1 mouse cellular context compared by ENCODE assay signal in the genomic region with DNA sequence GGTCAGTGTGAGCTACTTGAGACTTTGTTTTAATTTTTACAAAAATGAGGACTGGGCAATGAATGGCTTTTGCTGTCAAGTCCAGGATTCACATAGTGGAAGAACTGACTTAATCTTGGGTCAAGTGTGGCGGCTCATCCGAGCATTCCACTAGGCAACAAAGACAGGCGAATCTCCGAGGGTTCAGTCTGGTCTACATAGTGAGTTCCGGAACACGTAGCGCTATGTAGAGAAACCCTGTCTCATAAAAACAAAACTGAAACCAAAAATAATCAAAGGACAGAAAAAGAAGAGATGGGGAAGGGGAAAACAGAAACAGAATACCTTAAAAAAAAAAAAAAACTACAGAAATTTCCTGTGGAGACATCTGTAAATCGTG.
TF ChIP-seq lines count a peak whose summit lies in the region.

No protein-coding gene starts in this region.

TF ChIP-seq in CH12.LX, 34 proteins besides CTCF, POLR2A, EP300 and RAD21 (continued from another document):
- TF ChIP-seq USF1 (IDR thresholded peaks at IDR 0.05; ENCODE audit: low read depth, low read length) (no peak), ZNF384 (IDR thresholded peaks at IDR 0.05; ENCODE audit: low read depth, low read length) (peak; percentile 89), NELFE (IDR thresholded peaks at IDR 0.05; ENCODE audit: low read depth, low read length) (no peak), SIN3A (IDR thresholded peaks at IDR 0.05; ENCODE audit: low read length) (0 out of 2 replicates have a peak, but pooled peaks have one; percentile 34), JUND (conservative IDR thresholded peaks at IDR 0.05; ENCODE audit: low read depth, low read length) (no peak), MXI1 (IDR thresholded peaks at IDR 0.05; ENCODE audit: low read depth, low read length) (no peak), KAT2A (IDR thresholded peaks at IDR 0.05; ENCODE audit: insufficient replicate concordance, low read length) (no peak), MAFK (IDR thresholded peaks at IDR 0.05; ENCODE audit: insufficient replicate concordance, low read length) (no peak), TBP (conservative IDR thresholded peaks at IDR 0.05; ENCODE audit: low read depth, low read length) (no peak), PAX5 (IDR thresholded peaks at IDR 0.05; ENCODE audit: low read length) (no peak), ELF1 (IDR thresholded peaks at IDR 0.05; ENCODE audit: low read depth, low read length) (peak; percentile 16; the same call in 1 of the 2 replicates), JUN (IDR thresholded peaks at IDR 0.05; ENCODE audit: insufficient read depth, low read depth, low read length) (no peak), IRF4 (IDR thresholded peaks at IDR 0.05; ENCODE audit: low read depth, low read length) (peak; percentile 66), ZMIZ1 (IDR thresholded peaks at IDR 0.05; ENCODE audit: low read depth, low read length) (no peak)
TF ChIP-seq in CH12.LX: peak in this region for 6.
